Mouse (Mus musculus): ENCODE data around the gene Orm1.

DNA sequence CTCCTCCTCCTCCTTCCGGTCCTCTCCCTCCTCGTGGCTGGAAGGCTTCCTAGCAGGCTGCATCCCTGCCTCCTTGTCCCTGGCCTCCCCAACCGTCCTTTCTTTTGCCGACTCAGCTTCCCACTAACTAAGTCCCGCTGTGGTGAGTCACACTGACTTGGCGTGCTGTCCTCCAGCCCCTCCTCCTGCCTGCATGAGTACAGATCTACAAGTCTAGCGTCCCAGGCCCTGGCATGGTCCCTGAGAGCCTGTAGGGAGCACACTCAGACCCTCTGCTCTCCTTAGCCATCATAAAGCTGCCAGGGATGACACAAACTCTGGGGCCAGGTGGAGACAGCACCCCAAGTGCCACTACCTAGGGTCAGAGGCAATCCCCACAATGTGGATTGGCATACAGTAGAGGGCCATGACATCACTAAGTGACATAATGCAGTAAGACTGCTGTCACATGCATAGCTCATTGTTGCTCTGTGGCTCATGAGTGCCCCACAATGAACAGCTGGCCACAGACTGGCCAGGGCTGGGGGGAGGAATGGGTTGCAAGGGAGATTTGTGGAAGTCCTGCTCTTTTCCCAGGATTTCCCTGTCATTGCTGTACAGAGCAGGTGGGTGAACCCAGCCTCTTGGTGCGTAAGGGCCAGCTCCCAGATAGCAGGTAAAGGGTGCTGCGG lies 28.1 kb upstream of the Orm1 start:
- TF ChIP-seq CTCF (IDR thresholded peaks at IDR 0.05; ENCODE audit: low read depth) (no peak), EP300 (IDR thresholded peaks at IDR 0.05; ENCODE audit: low read depth) (no peak)
